Mouse (Mus musculus) right cerebral cortex, postnatal 14 days (tissue): ENCODE data around the gene Riok2.
"Not testable (repeated sequence)": the region's sequence is repeated elsewhere in the genome, so short reads cannot be mapped to it uniquely, and the experiment has no call there.

Source experiments
- DNase-seq: peaks from one replicate; pipeline ENCODE4 v3.0.0; 2022

The Riok2 gene

GRCm38 (mm10) chr17:17373918-17374910 is at the start of gene Riok2:
Gene Riok2, plus strand, starts transcription at chr17:17374309.
- peak; percentile 90 for DNase-seq

GRCm38 (mm10) chr17:17326022-17326421 is 48.1 kb upstream of the Riok2 start:
- DNase-seq, result not testable (repeated sequence)

- no peak for DNase-seq
Observed at GRCm38 (mm10) chr17:17326636-17327035, 47.5 kb upstream of the Riok2 start.

- not testable (repeated sequence) for DNase-seq
Observed at GRCm38 (mm10) chr17:17345374-17346183, 28.5 kb upstream of the Riok2 start.

- DNase-seq, result not testable (repeated sequence)
Observed at GRCm38 (mm10) chr17:17346281-17346680, 27.8 kb upstream of the Riok2 start.

GRCm38 (mm10) chr17:17373550-17373917 is 575 bp upstream of the Riok2 start:
- no peak for DNase-seq

- DNase-seq, result no peak
Observed at GRCm38 (mm10) chr17:17375581-17375980, 1.5 kb downstream of the Riok2 start.

- no peak for DNase-seq
Observed at GRCm38 (mm10) chr17:17383703-17384102, 9.6 kb downstream of the Riok2 start.

- DNase-seq, result no peak
Observed at GRCm38 (mm10) chr17:17384502-17384901, 10.4 kb downstream of the Riok2 start.

GRCm38 (mm10) chr17:17386117-17386516 is 12.0 kb downstream of the Riok2 start:
- no peak for DNase-seq

GRCm38 (mm10) chr17:17391823-17392222 is 17.7 kb downstream of the Riok2 start:
- no peak for DNase-seq

- DNase-seq, result no peak
Observed at GRCm38 (mm10) chr17:17392863-17393262, 18.8 kb downstream of the Riok2 start.

- DNase-seq, result no peak
Observed at GRCm38 (mm10) chr17:17393300-17393699, 19.2 kb downstream of the Riok2 start.

GRCm38 (mm10) chr17:17394336-17394735 is 20.2 kb downstream of the Riok2 start:
- peak; percentile 86 for DNase-seq

GRCm38 (mm10) chr17:17396869-17397268 is 22.8 kb downstream of the Riok2 start:
- no peak for DNase-seq

GRCm38 (mm10) chr17:17398664-17399063 is 24.6 kb downstream of the Riok2 start:
- DNase-seq, result no peak

GRCm38 (mm10) chr17:17402222-17403004 is 28.3 kb downstream of the Riok2 start, which contains the start of gene Lix1:
Gene Lix1, plus strand, starts transcription at chr17:17402672.
- DNase-seq, result peak; percentile 68

GRCm38 (mm10) chr17:17403038-17403437 is 28.9 kb downstream of the Riok2 start:
- no peak for DNase-seq

GRCm38 (mm10) chr17:17403578-17404112 is 29.5 kb downstream of the Riok2 start:
- no peak for DNase-seq

GRCm38 (mm10) chr17:17404811-17405544 is 30.9 kb downstream of the Riok2 start:
- DNase-seq, result no peak

- no peak for DNase-seq
Observed at GRCm38 (mm10) chr17:17405606-17406005, 31.5 kb downstream of the Riok2 start.

GRCm38 (mm10) chr17:17408137-17408536 is 34.0 kb downstream of the Riok2 start:
- DNase-seq, result no peak
